ENCODE assay signal across 7 mouse cellular contexts in genomic region chr10:75936909-75937667, GRCm38 (mm10). TPM values are rescaled to one million over a fixed set of nuclear protein-coding genes. Genes with fewer than 3 reads are reported as not detected.
DNase-seq lines count a peak whose midpoint lies in the region; ATAC-seq and TF ChIP-seq lines count a peak whose summit lies in the region.

No protein-coding gene starts in this region.

- dilution Hi-C loops in CH12.LX (cut with MboI; ENCODE audit: extremely low pct_ligation_motif_present, extremely low pct_unique_long_range_greater_than_20kb, low sequenced_read_pairs), result no loop called here

- no peak overlapping the region; the same call in 1 of the 2 replicates for H3K27ac ChIP-seq in hindbrain, embryonic 10.5 days
- H3K27ac ChIP-seq in hindbrain, embryonic 11.5 days (ENCODE audit: low read depth, low read length), result no peak overlapping the region
- peak overlapping the region; percentile 99 for H3K27ac ChIP-seq in CH12.LX (ENCODE audit: insufficient read depth, low read depth)
- peak overlapping the region; percentile 95 for H3K27ac ChIP-seq in liver, embryonic 12.5 days

- no peak for ATAC-seq in hindbrain, embryonic 11.5 days (ENCODE audit: low FRiP score)
- no peak for ATAC-seq in liver, embryonic 12.5 days

- intact Hi-C loops in left cerebral cortex, postnatal 10 days (cut with DNase I), result no loop called here

- TF ChIP-seq EP300 in CH12.LX (IDR thresholded peaks at IDR 0.05; ENCODE audit: low read length), result no peak

- H3K4me3 ChIP-seq in hindbrain, embryonic 10.5 days, result peak overlapping the region; percentile 13; the same call in 1 of the 2 replicates
- H3K4me3 ChIP-seq in hindbrain, embryonic 11.5 days (ENCODE audit: low read depth, low read length), result no peak overlapping the region
- peak overlapping the region; percentile 28 to 68 (median 49) for H3K4me3 ChIP-seq in CH12.LX (replicated peaks in 1 of 3; ENCODE audit: low read depth in 2 of 3, low read length in 2 of 3, poor library complexity in 1 of 3)
- peak overlapping the region; percentile 75 for H3K4me3 ChIP-seq in liver, embryonic 12.5 days

- TF ChIP-seq CTCF in CH12.LX (conservative IDR thresholded peaks at IDR 0.05 in 1 of 2, IDR thresholded peaks at IDR 0.05 in 1 of 2; ENCODE audit: low read depth in 2 of 2, low read length in 2 of 2), result peak in 1 of 2 experiments; percentile 50; a peak in 2 of 4 replicates

- peaks cover 85% of the 10 kb centered on the region for H3K27me3 ChIP-seq in hindbrain, embryonic 10.5 days (ENCODE audit: insufficient read depth, poor library complexity, severe bottlenecking)
- peaks cover 18% of the 10 kb centered on the region for H3K27me3 ChIP-seq in hindbrain, embryonic 11.5 days (ENCODE audit: control insufficient read depth, insufficient read depth, low read length)
- peaks cover 16% of the 10 kb centered on the region for H3K27me3 ChIP-seq in CH12.LX (replicated peaks)
- H3K27me3 ChIP-seq in liver, embryonic 12.5 days (replicated peaks), result peaks cover 22% of the 10 kb centered on the region

- 32% methylated on average over 18 of the region's 18 CpGs for WGBS in hindbrain, embryonic 10.5 days
- 29% methylated on average over 18 of the region's 18 CpGs for WGBS in hindbrain, embryonic 11.5 days
- WGBS in liver, embryonic 12.5 days (ENCODE audit: insufficient replicate concordance), result 53% methylated on average over 18 of the region's 18 CpGs

- H3K9ac ChIP-seq in hindbrain, embryonic 11.5 days (ENCODE audit: low read depth, low read length), result no peak overlapping the region
- peak overlapping the region; percentile 75 for H3K9ac ChIP-seq in CH12.LX (ENCODE audit: insufficient read depth, low read depth)
- H3K9ac ChIP-seq in liver, embryonic 12.5 days, result peak overlapping the region; percentile 83

- TF ChIP-seq RAD21 in CH12.LX (IDR thresholded peaks at IDR 0.05; ENCODE audit: low read depth, low read length), result peak; percentile 46

- peak; percentile 48 for TF ChIP-seq POLR2A in CH12.LX (IDR thresholded peaks at IDR 0.05; ENCODE audit: low read depth, low read length)

- H3K4me1 ChIP-seq in hindbrain, embryonic 10.5 days (replicated peaks), result peaks cover 63% of the 10 kb centered on the region
- peaks cover 4% of the 10 kb centered on the region; the same call in 1 of the 2 replicates for H3K4me1 ChIP-seq in hindbrain, embryonic 11.5 days (replicated peaks; ENCODE audit: control insufficient read depth, insufficient read depth, low read length)
- H3K4me1 ChIP-seq in CH12.LX (ENCODE audit: control insufficient read depth in 1 of 2, insufficient read depth in 2 of 2), result peaks cover 25 to 62% of the 10 kb centered on the region in 2 experiments
- peaks cover 68% of the 10 kb centered on the region for H3K4me1 ChIP-seq in liver, embryonic 12.5 days

- H3K36me3 ChIP-seq in hindbrain, embryonic 10.5 days, result no peaks in the 10 kb centered on the region
- no peaks in the 10 kb centered on the region for H3K36me3 ChIP-seq in hindbrain, embryonic 11.5 days (ENCODE audit: control insufficient read depth, insufficient read depth, low read length)
- peaks cover 0 to 15% of the 10 kb centered on the region in 2 experiments for H3K36me3 ChIP-seq in CH12.LX (replicated peaks in 1 of 2; ENCODE audit: control insufficient read depth in 1 of 2, insufficient read depth in 1 of 2, low read length in 1 of 2)
- H3K36me3 ChIP-seq in liver, embryonic 12.5 days, result peaks cover 15% of the 10 kb centered on the region

- no peaks in the 10 kb centered on the region for H3K9me3 ChIP-seq in hindbrain, embryonic 10.5 days
- no peaks in the 10 kb centered on the region for H3K9me3 ChIP-seq in hindbrain, embryonic 11.5 days (ENCODE audit: control insufficient read depth, low read length)
- H3K9me3 ChIP-seq in CH12.LX (replicated peaks; ENCODE audit: low read length), result no peaks in the 10 kb centered on the region
- H3K9me3 ChIP-seq in liver, embryonic 12.5 days (replicated peaks), result no peaks in the 10 kb centered on the region

- DNase-seq in hindbrain, embryonic 10.5 days (ENCODE audit: low spot score), result no peak
- no peak for DNase-seq in hindbrain, embryonic 11.5 days (ENCODE audit: low spot score)
- peak; percentile 68 for DNase-seq in CH12.LX (ENCODE audit: extremely low read depth)
- DNase-seq in MN1 (ENCODE audit: low spot score), result peak; percentile 26
- DNase-seq in left cerebral cortex, adult 9 months (ENCODE audit: low spot score in 2 of 2), result no peak
- DNase-seq in left cerebral cortex, postnatal 10 days (ENCODE audit: extremely low spot score in 1 of 2, low spot score in 2 of 2), result no peak

- no peaks in the 10 kb centered on the region for H3K79me2 ChIP-seq in CH12.LX (replicated peaks; ENCODE audit: control insufficient read depth, extremely low read depth, insufficient read depth, poor library complexity, severe bottlenecking)

- no peak overlapping the region for H3K4me2 ChIP-seq in hindbrain, embryonic 11.5 days (replicated peaks; ENCODE audit: low read depth, low read length)
- peak overlapping the region; percentile 90 for H3K4me2 ChIP-seq in CH12.LX (ENCODE audit: insufficient read depth, low read depth, poor library complexity, severe bottlenecking)
- H3K4me2 ChIP-seq in liver, embryonic 12.5 days, result peak overlapping the region; percentile 94

- in situ Hi-C loops in CH12.LX (cut with MboI; ENCODE audit: low pct_ligation_motif_present, low pct_unique_long_range_greater_than_20kb, low sequenced_read_pairs), result loop anchor here (5.0 kb wide), 1 partner anchor 40 kb away; no protein-coding TSS in a partner anchor

TF ChIP-seq in CH12.LX, 34 proteins besides CTCF, POLR2A, EP300 and RAD21 (continues in another document):
- TF ChIP-seq RCOR1 (conservative IDR thresholded peaks at IDR 0.05; ENCODE audit: low read depth, low read length), result 0 out of 2 replicates have a peak, but pooled peaks have one; percentile 8
- TF ChIP-seq ZMIZ1 (IDR thresholded peaks at IDR 0.05; ENCODE audit: low read depth, low read length), result no peak
- TF ChIP-seq UBTF (IDR thresholded peaks at IDR 0.05; ENCODE audit: low read depth, low read length), result peak; percentile 49; the same call in 1 of the 2 replicates
- no peak for TF ChIP-seq JUND (conservative IDR thresholded peaks at IDR 0.05; ENCODE audit: low read depth, low read length)
- TF ChIP-seq PAX5 (IDR thresholded peaks at IDR 0.05; ENCODE audit: low read length), result no peak
- TF ChIP-seq CHD1 (IDR thresholded peaks at IDR 0.05; ENCODE audit: low read depth, low read length), result peak; percentile 66
- peak; percentile 53; the same call in 1 of the 2 replicates for TF ChIP-seq IRF4 (IDR thresholded peaks at IDR 0.05; ENCODE audit: low read depth, low read length)
- no peak for TF ChIP-seq HCFC1 (IDR thresholded peaks at IDR 0.05; ENCODE audit: low read depth, low read length)
- TF ChIP-seq E2F4 (IDR thresholded peaks at IDR 0.05; ENCODE audit: insufficient replicate concordance, low read depth, low read length), result no peak
- no peak for TF ChIP-seq POLR2AphosphoS2 (IDR thresholded peaks at IDR 0.05; ENCODE audit: low read depth, low read length)
- TF ChIP-seq USF2 (conservative IDR thresholded peaks at IDR 0.05; ENCODE audit: low read depth, low read length), result no peak
- no peak for TF ChIP-seq NELFE (IDR thresholded peaks at IDR 0.05; ENCODE audit: low read depth, low read length)

RNA-seq across cellular contexts. Expression of gene Mmp11, which starts 0.8 kb away (rescaled TPM):
- 31.0 and 41.3 TPM in 2 replicates for polyA plus RNA-seq in hindbrain, embryonic 10.5 days (2016; fragmentation: Nextera tagmentation; extraction: Ambion mirVana)
- polyA plus RNA-seq in hindbrain, embryonic 11.5 days (2014; fragmentation: Nextera tagmentation; extraction: Ambion mirVana), result 32.2 and 36.1 TPM in 2 replicates
- 0.76 and 1.1 TPM in 2 replicates for total RNA-seq in CH12.LX (2012; rRNA removed)
- not detected in 2 replicates for total RNA-seq in CH12.LX (2014; rRNA removed)
- polyA plus RNA-seq in CH12.LX (2012; ENCODE audit: insufficient read length, low read depth), result 0.56 and 0.99 TPM in 2 replicates
- 5.7 and 6.0 TPM in 2 replicates for polyA plus RNA-seq in liver, embryonic 12.5 days (2016; fragmentation: Nextera tagmentation; extraction: Ambion mirVana)
- 1 to 10 TPM; 2.5 to 2.6 TPM for total RNA-seq in left cerebral cortex, postnatal 10 days (2021)

RNA-seq across cellular contexts. Expression of gene Gm867, which starts 3.4 kb away (rescaled TPM):
- 0.85 and 1.6 TPM in 2 replicates for polyA plus RNA-seq in hindbrain, embryonic 10.5 days (2016; fragmentation: Nextera tagmentation; extraction: Ambion mirVana)
- 1.3 and 2.0 TPM in 2 replicates for polyA plus RNA-seq in hindbrain, embryonic 11.5 days (2014; fragmentation: Nextera tagmentation; extraction: Ambion mirVana)
- 0.21 and 0.42 TPM in 2 replicates for total RNA-seq in CH12.LX (2012; rRNA removed)
- not detected in 2 replicates for total RNA-seq in CH12.LX (2014; rRNA removed)
- 2.6 and 3.5 TPM in 2 replicates for polyA plus RNA-seq in CH12.LX (2012; ENCODE audit: insufficient read length, low read depth)
- 18.9 and 19.6 TPM in 2 replicates for polyA plus RNA-seq in liver, embryonic 12.5 days (2016; fragmentation: Nextera tagmentation; extraction: Ambion mirVana)
- total RNA-seq in left cerebral cortex, postnatal 10 days (2021), result under 1 TPM in 1 of 2 experiments, not detected in 1; 0.49 TPM

RNA-seq across cellular contexts. Expression of gene Chchd10, which starts 4.2 kb away (rescaled TPM):
- polyA plus RNA-seq in hindbrain, embryonic 10.5 days (2016; fragmentation: Nextera tagmentation; extraction: Ambion mirVana), result 9.3 and 13.1 TPM in 2 replicates
- polyA plus RNA-seq in hindbrain, embryonic 11.5 days (2014; fragmentation: Nextera tagmentation; extraction: Ambion mirVana), result 8.0 and 9.3 TPM in 2 replicates
- 243 and 254 TPM in 2 replicates for total RNA-seq in CH12.LX (2012; rRNA removed)
- 119 and 147 TPM in 2 replicates for total RNA-seq in CH12.LX (2014; rRNA removed)
- 412 and 540 TPM in 2 replicates for polyA plus RNA-seq in CH12.LX (2012; ENCODE audit: insufficient read length, low read depth)
- 101 and 103 TPM in 2 replicates for polyA plus RNA-seq in liver, embryonic 12.5 days (2016; fragmentation: Nextera tagmentation; extraction: Ambion mirVana)
- total RNA-seq in left cerebral cortex, postnatal 10 days (2021), result 100 to 1,000 TPM; 155 to 181 TPM

RNA-seq across cellular contexts. Expression of gene Vpreb3, which starts 5.8 kb away (rescaled TPM):
- polyA plus RNA-seq in hindbrain, embryonic 10.5 days (2016; fragmentation: Nextera tagmentation; extraction: Ambion mirVana), result 0.37 and 0.61 TPM in 2 replicates
- 0.43 TPM in 1 of 2 replicates, not detected in the other for polyA plus RNA-seq in hindbrain, embryonic 11.5 days (2014; fragmentation: Nextera tagmentation; extraction: Ambion mirVana)
- total RNA-seq in CH12.LX (2012; rRNA removed), result 35.6 and 51.5 TPM in 2 replicates
- 66.3 and 90.1 TPM in 2 replicates for total RNA-seq in CH12.LX (2014; rRNA removed)
- polyA plus RNA-seq in CH12.LX (2012; ENCODE audit: insufficient read length, low read depth), result 104 and 135 TPM in 2 replicates
- 0.27 and 0.98 TPM in 2 replicates for polyA plus RNA-seq in liver, embryonic 12.5 days (2016; fragmentation: Nextera tagmentation; extraction: Ambion mirVana)
- total RNA-seq in left cerebral cortex, postnatal 10 days (2021), result not detected

RNA-seq across cellular contexts. Expression of gene Smarcb1, which starts 15.7 kb away (rescaled TPM):
- 284 and 332 TPM in 2 replicates for polyA plus RNA-seq in hindbrain, embryonic 10.5 days (2016; fragmentation: Nextera tagmentation; extraction: Ambion mirVana)
- 279 and 282 TPM in 2 replicates for polyA plus RNA-seq in hindbrain, embryonic 11.5 days (2014; fragmentation: Nextera tagmentation; extraction: Ambion mirVana)
- total RNA-seq in CH12.LX (2012; rRNA removed) (94.9 and 101 TPM in 2 replicates), CH12.LX (2014; rRNA removed) (76.2 and 82.3 TPM in 2 replicates)
- 95.6 and 96.0 TPM in 2 replicates for polyA plus RNA-seq in CH12.LX (2012; ENCODE audit: insufficient read length, low read depth)
- 99.1 and 109 TPM in 2 replicates for polyA plus RNA-seq in liver, embryonic 12.5 days (2016; fragmentation: Nextera tagmentation; extraction: Ambion mirVana)
- total RNA-seq in left cerebral cortex, postnatal 10 days (2021), result 10 to 100 TPM; 92.6 to 100.0 TPM

Comparison
In these comparisons a context has a peak if more than half of its experiments do, and no peak if none do; other contexts are left out.
1. DNase-seq: peak in CH12.LX (single experiment) and MN1 (single experiment); none in hindbrain, embryonic 10.5 days (single experiment), hindbrain, embryonic 11.5 days (single experiment), left cerebral cortex, adult 9 months (0 of 2) and left cerebral cortex, postnatal 10 days (0 of 2).
2. H3K27ac ChIP-seq: peak in CH12.LX (single experiment) and liver, embryonic 12.5 days (single experiment); none in hindbrain, embryonic 10.5 days (single experiment) and hindbrain, embryonic 11.5 days (single experiment).